Mouse (Mus musculus) heart, embryonic 11.5 days (tissue): ENCODE data around the gene Mgll. TPM values are rescaled to one million over a fixed set of nuclear protein-coding genes. Genes with fewer than 3 reads are reported as not detected.

ENCODE experiments used
- ATAC-seq: fragments of 200-750 bp; cut with Nextera tagmentation; replicated peaks from 2 replicates; pipeline ENCODE4 v1.8.0; 2017; ENCODE audit warnings: moderate library complexity; ENCODE audit not compliant: insufficient number of reproducible peaks, low FRiP score, low TSS enrichment
- H3K27ac ChIP-seq: fragments of 300-500 bp; sonication (generic); 2 replicates; pipeline ENCODE4 v1.5.1; 2014; ENCODE audit warnings: mild to moderate bottlenecking, low read depth, low read length
- H3K27me3 ChIP-seq: fragments of 300-500 bp; sonication (generic); 2 replicates; pipeline ENCODE4 v1.6.1; 2014; ENCODE audit warnings: mild to moderate bottlenecking, low read length, mixed read lengths; ENCODE audit not compliant: control insufficient read depth, insufficient read depth
- H3K36me3 ChIP-seq: fragments of 300-500 bp; sonication (generic); 2 replicates; pipeline ENCODE4 v1.6.1; 2014; ENCODE audit warnings: mild to moderate bottlenecking, low read length, moderate library complexity, mixed read lengths; ENCODE audit not compliant: control insufficient read depth, insufficient read depth
- H3K4me1 ChIP-seq: fragments of 300-500 bp; sonication (generic); 2 replicates; pipeline ENCODE4 v1.6.1; 2014; ENCODE audit warnings: low read length; ENCODE audit not compliant: control insufficient read depth, insufficient read depth
- H3K4me2 ChIP-seq: fragments of 300-500 bp; sonication (generic); 2 replicates; pipeline ENCODE4 v1.6.1; 2014; ENCODE audit warnings: mild to moderate bottlenecking, moderate library complexity
- H3K4me3 ChIP-seq: fragments of 300-500 bp; sonication (generic); 2 replicates; pipeline ENCODE4 v1.5.1; 2014; ENCODE audit warnings: low read depth, low read length
- H3K9ac ChIP-seq: fragments of 300-500 bp; sonication (generic); 2 replicates; pipeline ENCODE4 v1.6.1; 2014; ENCODE audit warnings: mild to moderate bottlenecking, low read depth, low read length, moderate library complexity
- H3K9me3 ChIP-seq: fragments of 300-500 bp; sonication (generic); replicated peaks from 2 replicates; pipeline ENCODE4 v1.6.1; 2016; ENCODE audit warnings: low read length; ENCODE audit not compliant: control insufficient read depth
- WGBS: fragments of 180-500 bp; shearing (Covaris S2); extraction: QIAGEN DNeasy Blood & Tissue Kit; methylation state at CpG from one replicate; pipeline ENCODE4 v1.1.7; 2014; ENCODE audit not compliant: insufficient replicate concordance; 5-methylcytosine and 5-hydroxymethylcytosine counted together
- polyA plus RNA-seq: library from polyadenylated mRNA; unstranded; fragments of >200 nt; fragmentation: Nextera tagmentation; extraction: Ambion mirVana; gene quantifications from 2 replicates; pipeline ENCODE4 v1.2.1, GENCODE M21; 2014

Mgll gene
- polyA plus RNA-seq, 1 experiment from 2014 or later = 8.6 TPM

GRCm38 (mm10) chr6:88788219-88788618, 64.0 kb downstream of the Mgll start:
- Histone ChIP-seq H3K27ac (no peak overlapping the region), H3K4me3 (no peak overlapping the region), H3K4me2 (no peak overlapping the region), H3K9me3 (no peaks in the 10 kb centered on the region), H3K27me3 (no peaks in the 10 kb centered on the region), H3K9ac (no peak overlapping the region), H3K36me3 (no peaks in the 10 kb centered on the region), H3K4me1 (peaks cover 36% of the 10 kb centered on the region)
- 72% methylated on average over 11 of the region's 11 CpGs for WGBS
- ATAC-seq = no peak

GRCm38 (mm10) chr6:88791299-88791698, 67.1 kb downstream of the Mgll start:
- WGBS = 37% methylated on average over 9 of the region's 9 CpGs
- no peak overlapping the region for H3K27ac ChIP-seq
- H3K4me2 ChIP-seq = no peak overlapping the region
- no peak for ATAC-seq
- no peaks in the 10 kb centered on the region for H3K27me3 ChIP-seq
- H3K9ac ChIP-seq = no peak overlapping the region
- no peaks in the 10 kb centered on the region for H3K36me3 ChIP-seq
- H3K4me1 ChIP-seq = peaks cover 16% of the 10 kb centered on the region
- no peaks in the 10 kb centered on the region for H3K9me3 ChIP-seq
- H3K4me3 ChIP-seq = no peak overlapping the region

- no peak overlapping the region for H3K27ac ChIP-seq
- H3K4me2 ChIP-seq = no peak overlapping the region
- H3K9ac ChIP-seq = no peak overlapping the region
- no peak for ATAC-seq
- H3K36me3 ChIP-seq = no peaks in the 10 kb centered on the region
- no peaks in the 10 kb centered on the region for H3K9me3 ChIP-seq
- peaks cover 9% of the 10 kb centered on the region for H3K4me1 ChIP-seq
- H3K27me3 ChIP-seq = no peaks in the 10 kb centered on the region
- H3K4me3 ChIP-seq = no peak overlapping the region
- WGBS = 38% methylated on average over 7 of the region's 7 CpGs
These were observed 68.0 kb downstream of the Mgll start for GRCm38 (mm10) chr6:88792147-88792691.

GRCm38 (mm10) chr6:88793243-88793642, 69.0 kb downstream of the Mgll start:
- peaks cover 6% of the 10 kb centered on the region; the same call in 1 of the 2 replicates for H3K4me1 ChIP-seq
- H3K36me3 ChIP-seq = no peaks in the 10 kb centered on the region
- no peak overlapping the region for H3K9ac ChIP-seq
- ATAC-seq = no peak
- no peaks in the 10 kb centered on the region for H3K9me3 ChIP-seq
- H3K4me2 ChIP-seq = no peak overlapping the region
- no peak overlapping the region for H3K27ac ChIP-seq
- WGBS = 57% methylated on average over 2 of the region's 2 CpGs
- no peaks in the 10 kb centered on the region for H3K27me3 ChIP-seq
- H3K4me3 ChIP-seq = no peak overlapping the region

- WGBS = 83% methylated on average over 13 of the region's 13 CpGs
- H3K27me3 ChIP-seq = no peaks in the 10 kb centered on the region
- 0 out of 2 replicates have a peak, but pooled peaks cover 4% of the 10 kb centered on the region for H3K4me1 ChIP-seq
- no peak overlapping the region for H3K4me2 ChIP-seq
- no peaks in the 10 kb centered on the region for H3K36me3 ChIP-seq
- ATAC-seq = no peak
- no peak overlapping the region for H3K9ac ChIP-seq
- no peaks in the 10 kb centered on the region for H3K9me3 ChIP-seq
- H3K4me3 ChIP-seq = no peak overlapping the region
- no peak overlapping the region for H3K27ac ChIP-seq
These were observed 69.7 kb downstream of the Mgll start for GRCm38 (mm10) chr6:88793872-88794271.

- no peak overlapping the region for H3K4me2 ChIP-seq
- no peak overlapping the region for H3K27ac ChIP-seq
- no peaks in the 10 kb centered on the region for H3K36me3 ChIP-seq
- H3K27me3 ChIP-seq = no peaks in the 10 kb centered on the region
- 0 out of 2 replicates have a peak, but pooled peaks cover 4% of the 10 kb centered on the region for H3K4me1 ChIP-seq
- no peak overlapping the region for H3K9ac ChIP-seq
- 71% methylated on average over 14 of the region's 14 CpGs for WGBS
- no peak for ATAC-seq
- H3K9me3 ChIP-seq = no peaks in the 10 kb centered on the region
- H3K4me3 ChIP-seq = no peak overlapping the region
These were observed 70.4 kb downstream of the Mgll start for GRCm38 (mm10) chr6:88794561-88794971.

- no peaks in the 10 kb centered on the region for H3K27me3 ChIP-seq
- H3K4me3 ChIP-seq = no peak overlapping the region
- H3K4me2 ChIP-seq = no peak overlapping the region
- WGBS = 80% methylated on average over 7 of the region's 7 CpGs
- no peaks in the 10 kb centered on the region for H3K9me3 ChIP-seq
- no peaks in the 10 kb centered on the region for H3K36me3 ChIP-seq
- ATAC-seq = no peak
- no peak overlapping the region for H3K9ac ChIP-seq
- no peak overlapping the region for H3K27ac ChIP-seq
- peaks cover 12% of the 10 kb centered on the region for H3K4me1 ChIP-seq
These were observed 76.0 kb downstream of the Mgll start for GRCm38 (mm10) chr6:88800191-88800590.

GRCm38 (mm10) chr6:88800735-88801134, 76.5 kb downstream of the Mgll start:
- H3K4me2 ChIP-seq = no peak overlapping the region
- no peak for ATAC-seq
- no peak overlapping the region for H3K9ac ChIP-seq
- no peaks in the 10 kb centered on the region for H3K27me3 ChIP-seq
- no peak overlapping the region for H3K4me3 ChIP-seq
- H3K4me1 ChIP-seq = peaks cover 12% of the 10 kb centered on the region
- 10% methylated on average over 3 of the region's 3 CpGs for WGBS
- H3K27ac ChIP-seq = no peak overlapping the region
- no peaks in the 10 kb centered on the region for H3K36me3 ChIP-seq
- H3K9me3 ChIP-seq = no peaks in the 10 kb centered on the region

- Histone ChIP-seq H3K4me3 (no peak overlapping the region), H3K9ac (no peak overlapping the region), H3K27ac (no peak overlapping the region), H3K9me3 (no peaks in the 10 kb centered on the region), H3K4me1 (peaks cover 12% of the 10 kb centered on the region), H3K4me2 (no peak overlapping the region), H3K27me3 (no peaks in the 10 kb centered on the region), H3K36me3 (no peaks in the 10 kb centered on the region)
- no peak for ATAC-seq
- 69% methylated on average over 7 of the region's 7 CpGs for WGBS
These were observed 78.8 kb downstream of the Mgll start for GRCm38 (mm10) chr6:88803051-88803450.
